Mouse (Mus musculus) 3T3-L1 (cell line): ENCODE data around the gene Slc12a4.

Experiments
- DNase-seq: peaks from one replicate; pipeline ENCODE4 v3.0.0-alpha.2; 2015; ENCODE audit warnings: low read depth, low spot score

Slc12a4 gene

DNA sequence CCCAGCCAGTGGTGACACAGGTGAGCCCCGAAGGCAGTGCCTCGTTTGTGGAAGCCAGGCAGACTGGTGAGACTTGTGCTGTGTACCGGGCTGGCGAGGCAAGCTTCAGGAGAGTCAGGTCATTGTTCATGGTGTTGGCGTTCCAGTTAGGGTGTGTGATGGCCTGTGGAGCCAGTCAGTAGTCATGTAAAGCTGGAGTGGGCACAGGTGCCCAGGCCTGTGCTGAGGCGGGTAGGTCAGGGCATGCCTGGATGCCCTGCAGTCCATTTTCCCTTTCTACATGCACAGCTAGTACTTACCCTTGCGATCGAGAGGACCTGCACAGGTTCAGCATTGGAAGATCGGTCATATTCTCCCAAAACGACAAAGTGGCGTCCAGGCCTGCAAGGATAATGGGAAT, 33.4 kb downstream of the Slc12a4 start:
- no peak for DNase-seq

DNA sequence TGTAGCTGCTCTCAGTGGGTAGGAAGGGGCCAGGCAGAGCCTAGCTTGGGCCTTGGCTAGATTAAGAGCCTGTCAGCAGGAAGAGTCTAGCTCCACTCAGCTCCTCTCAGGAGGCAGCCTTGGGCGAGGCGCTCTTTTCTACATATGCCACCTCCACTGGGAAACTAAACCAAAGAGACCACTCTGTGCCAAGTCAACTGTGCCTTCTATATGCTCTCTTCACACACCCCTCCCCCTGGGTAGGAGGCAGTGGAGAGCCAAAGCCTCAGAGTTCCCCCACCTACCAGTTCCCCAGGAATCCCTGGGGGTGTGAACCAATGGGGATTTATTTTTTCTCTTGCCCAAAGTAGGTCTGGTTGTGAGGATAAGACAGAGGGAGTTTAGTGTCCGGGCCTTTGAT, 34.6 kb downstream of the Slc12a4 start:
- no peak for DNase-seq

DNA sequence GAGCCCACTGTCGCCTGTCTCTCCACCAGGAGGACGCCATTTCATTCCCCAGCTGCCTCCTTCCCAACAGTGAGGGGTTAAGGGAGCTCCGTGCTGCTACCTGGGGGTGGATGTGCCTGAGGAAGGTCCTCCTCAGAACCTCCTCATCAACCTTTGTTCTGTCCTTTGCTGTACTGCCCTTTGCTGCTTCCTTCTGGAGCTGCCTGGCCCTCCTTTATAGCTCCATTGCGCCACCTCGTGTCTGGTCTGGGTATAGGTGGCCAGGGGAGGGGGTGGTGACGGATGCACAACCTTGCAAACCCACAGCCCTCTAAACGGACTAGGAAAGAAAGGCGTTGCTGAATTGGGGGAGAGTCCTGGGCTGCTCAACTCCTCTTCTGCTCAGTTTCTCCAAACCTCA, 35.3 kb downstream of the Slc12a4 start:
- DNase-seq = peak; percentile 84

GRCm38 (mm10) chr8:105925123-105925522, 40.8 kb downstream of the Slc12a4 start:
- DNase-seq = no peak

DNA sequence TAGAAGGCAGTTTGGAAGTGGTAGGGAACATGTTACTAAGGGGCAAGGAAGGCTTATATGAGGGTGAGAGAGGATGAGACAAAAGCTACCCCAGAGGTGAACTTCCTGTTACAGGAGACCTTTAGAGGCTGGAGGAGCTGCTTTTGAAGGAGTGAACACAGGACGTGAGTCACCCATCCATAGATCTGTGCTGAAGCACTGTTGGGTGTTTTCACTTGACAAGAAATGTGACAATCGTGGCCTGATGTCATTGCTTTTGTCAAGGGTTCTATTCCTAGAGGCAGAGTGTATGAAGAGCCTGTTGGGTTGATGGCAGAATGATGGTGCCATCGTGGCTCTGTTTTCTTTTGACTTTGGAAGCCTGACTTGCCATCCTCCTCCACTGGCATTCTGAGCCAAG, 46.5 kb downstream of the Slc12a4 start:
- DNase-seq = peak; percentile 33

GRCm38 (mm10) chr8:105900941-105901616, 64.8 kb downstream of the Slc12a4 start:
- peak; percentile 52 for DNase-seq

DNA sequence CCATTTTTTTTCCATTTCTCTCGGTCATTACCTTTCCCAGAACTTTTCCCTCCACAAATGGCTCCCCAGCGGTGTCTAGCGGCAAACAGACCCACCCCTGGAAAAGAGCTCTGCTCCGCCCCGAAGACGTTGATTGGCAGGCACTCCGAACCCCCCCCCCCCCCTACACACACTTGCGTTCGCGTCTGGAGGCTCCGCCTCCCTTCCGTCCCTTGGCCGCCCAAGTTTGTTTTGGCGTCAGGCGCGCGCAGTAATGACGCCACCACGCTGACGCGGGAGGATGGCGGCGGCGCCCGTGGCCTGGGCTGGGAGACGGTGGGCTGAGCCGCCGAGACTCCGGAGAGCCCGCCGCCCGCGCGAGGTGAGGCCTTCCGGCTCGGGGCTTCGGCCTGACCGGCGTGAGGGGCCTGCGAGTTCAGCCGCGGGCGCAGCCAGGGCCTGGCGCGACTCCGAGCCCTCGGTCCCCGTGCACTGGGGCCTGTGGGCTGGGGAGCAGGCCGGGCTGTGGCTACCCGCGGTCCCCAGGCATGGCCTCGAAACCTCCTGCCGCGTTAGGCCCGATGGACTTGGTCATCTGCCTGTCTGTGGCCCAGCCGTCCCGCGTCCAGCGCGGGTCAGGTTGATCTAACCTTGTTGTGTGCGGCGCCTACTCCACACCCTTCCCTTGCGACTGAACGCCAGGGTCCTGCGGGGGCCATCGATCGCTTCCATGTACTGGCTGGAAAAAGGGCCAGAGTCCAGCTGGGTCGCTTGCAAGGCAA, 65.5 kb downstream of the Slc12a4 start, which contains the start of gene Pskh1:
Gene Pskh1 (plus strand): TSS at position 262 of the 761 bp plus-strand sequence.
- peak; percentile 97 for DNase-seq

DNA sequence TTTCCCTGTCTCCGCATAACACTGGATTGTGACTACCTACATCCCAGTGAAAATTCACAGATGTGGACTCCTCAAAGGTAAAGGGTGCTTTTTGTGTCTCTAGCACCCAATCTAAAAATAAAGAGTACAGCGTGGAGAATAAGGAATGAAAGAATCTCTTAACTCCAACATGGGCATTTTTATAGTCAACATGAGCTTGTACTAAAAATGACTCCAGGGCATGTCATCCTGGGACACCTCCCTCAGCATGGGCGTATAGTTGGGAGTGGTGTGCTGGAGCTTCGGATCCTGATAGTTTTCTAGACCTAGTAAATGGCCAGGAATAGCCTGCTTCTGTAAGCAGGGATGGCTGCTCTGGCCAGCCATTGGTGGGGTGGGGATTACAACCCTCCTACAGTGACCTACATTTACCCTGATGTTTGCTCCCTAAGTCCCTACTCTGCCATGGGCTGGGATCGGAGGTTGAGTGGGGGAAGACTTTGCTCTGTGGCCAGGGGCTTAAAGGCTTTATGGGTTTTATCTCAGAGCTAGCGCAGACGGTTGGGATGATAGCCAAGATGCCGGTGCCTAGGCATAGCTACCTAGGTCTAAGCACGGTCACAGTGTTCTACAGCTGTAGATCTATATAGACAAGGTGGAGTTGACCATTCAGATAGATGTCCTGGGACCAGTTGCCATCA, 68.0 kb downstream of the Slc12a4 start:
- no peak for DNase-seq
